Mouse (Mus musculus): Measurements from ENCODE around the gene Anapc11.

Gene Anapc11

DNA sequence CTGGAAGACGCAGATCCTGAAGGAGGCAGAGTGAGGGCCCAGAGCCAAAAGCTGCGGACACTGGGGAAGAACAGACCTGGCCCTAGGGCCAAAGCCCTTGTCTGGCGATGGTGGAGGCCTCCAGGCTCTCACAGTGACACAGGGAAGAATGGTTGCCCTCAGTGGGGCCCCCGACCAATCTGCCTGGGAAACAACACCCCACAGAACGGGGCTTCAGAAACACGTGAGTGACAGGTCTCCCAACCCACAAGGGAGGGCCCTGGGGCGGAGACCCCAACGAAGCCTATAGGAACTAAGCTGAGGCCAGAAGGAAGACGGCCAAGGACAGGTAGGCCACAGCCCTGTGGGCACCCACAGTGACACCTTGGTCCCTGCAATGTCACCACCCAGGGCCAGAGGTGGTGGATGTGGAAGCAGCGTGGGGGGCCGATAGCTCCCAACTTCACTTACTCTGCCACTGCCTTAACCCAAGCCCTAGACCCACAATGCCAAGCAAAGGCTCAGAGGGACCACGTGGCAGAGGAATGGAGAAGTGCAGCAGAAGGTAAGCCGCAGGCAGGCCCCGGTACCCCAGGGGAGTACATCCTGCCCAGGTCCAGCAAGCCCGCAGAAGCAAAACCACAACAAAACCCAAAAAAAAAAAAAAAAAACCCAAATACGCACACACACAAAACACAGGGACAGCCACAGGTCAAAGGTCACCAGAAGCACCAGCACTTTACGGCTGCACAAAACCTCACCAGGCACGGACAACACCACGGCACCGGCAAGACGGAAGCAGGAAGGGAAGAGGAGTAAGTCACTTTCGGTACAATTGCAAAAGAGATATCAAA lies 29.5 kb downstream of the Anapc11 start:
- no peak for DNase-seq (ENCODE audit: low read depth, low spot score)

DNA sequence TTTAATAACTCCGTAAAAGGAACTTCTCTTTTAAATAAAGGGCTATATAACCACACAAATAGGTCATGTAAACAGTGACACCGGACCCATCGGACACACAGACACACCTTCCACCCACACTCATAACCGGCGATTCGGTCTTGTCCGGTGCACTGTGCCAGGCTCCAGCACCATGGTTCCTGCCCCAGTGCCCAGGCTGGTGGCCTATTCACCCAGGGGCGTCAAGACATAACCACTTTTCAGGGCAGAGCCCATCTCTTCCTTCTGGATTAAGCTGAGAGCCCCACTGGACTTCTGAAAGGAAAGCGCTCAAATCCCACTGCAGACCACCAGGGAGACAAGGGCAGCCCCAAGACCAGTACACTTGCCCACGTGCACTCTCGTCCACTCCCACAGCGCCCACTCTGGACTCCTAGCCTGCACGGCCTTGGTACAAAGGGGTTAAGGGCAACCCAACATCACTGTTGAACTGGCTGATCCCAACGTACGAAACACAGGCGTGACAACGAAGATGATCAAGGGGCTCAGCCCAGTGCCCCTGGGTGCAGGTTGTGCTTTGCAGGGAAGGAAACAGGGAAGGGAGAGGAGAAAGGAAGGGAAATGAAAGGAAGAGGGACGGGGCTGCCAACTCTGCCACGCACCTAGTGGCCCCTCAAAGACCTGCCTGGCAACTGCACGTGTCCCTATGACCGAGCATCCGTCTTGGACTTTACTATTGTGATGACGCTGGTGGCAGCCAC lies 30.6 kb downstream of the Anapc11 start:
- DNase-seq (ENCODE audit: low read depth, low spot score), result no peak

DNA sequence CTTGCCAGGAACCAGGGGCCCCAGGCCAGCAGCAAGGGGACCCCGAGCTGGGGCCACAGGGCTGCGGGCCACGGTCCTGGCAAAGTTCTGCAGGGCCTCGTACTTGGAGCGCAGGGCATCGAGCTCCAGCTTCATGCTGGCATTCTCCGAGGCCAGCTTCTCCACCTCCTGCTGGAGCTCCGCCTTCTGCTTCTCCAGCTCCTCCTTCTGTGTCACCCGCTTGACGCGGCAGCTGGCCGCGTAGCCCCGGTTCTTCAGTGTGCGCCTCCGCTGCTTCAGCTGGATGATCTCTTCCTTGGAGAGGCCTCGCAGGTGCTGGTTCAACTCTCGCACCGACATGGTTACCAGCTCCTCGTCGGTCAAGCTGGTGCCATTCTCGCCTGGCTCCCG lies 31.1 kb downstream of the Anapc11 start:
- no peak for DNase-seq (ENCODE audit: low read depth, low spot score)

DNA sequence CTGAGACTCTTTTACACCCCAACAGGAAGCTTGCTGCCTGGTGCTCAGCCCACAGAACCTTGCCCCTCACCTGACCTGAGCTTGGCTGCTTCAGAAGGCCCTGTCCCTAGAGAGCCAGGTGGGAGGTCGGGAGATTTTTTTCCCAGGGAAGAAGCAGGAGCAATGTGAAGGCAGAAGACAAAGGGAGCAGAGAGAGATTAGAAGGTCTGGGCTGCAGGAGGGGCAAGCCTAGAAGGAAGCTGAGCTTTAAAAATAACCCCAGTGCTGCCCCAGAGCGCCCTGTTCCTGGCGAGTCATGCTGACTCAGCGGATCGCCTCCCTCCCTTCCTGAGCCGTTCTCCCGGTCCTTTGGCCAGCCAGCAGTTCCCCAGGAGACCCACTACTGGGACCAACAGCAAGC lies 31.7 kb downstream of the Anapc11 start:
- no peak for DNase-seq (ENCODE audit: low read depth, low spot score)

DNA sequence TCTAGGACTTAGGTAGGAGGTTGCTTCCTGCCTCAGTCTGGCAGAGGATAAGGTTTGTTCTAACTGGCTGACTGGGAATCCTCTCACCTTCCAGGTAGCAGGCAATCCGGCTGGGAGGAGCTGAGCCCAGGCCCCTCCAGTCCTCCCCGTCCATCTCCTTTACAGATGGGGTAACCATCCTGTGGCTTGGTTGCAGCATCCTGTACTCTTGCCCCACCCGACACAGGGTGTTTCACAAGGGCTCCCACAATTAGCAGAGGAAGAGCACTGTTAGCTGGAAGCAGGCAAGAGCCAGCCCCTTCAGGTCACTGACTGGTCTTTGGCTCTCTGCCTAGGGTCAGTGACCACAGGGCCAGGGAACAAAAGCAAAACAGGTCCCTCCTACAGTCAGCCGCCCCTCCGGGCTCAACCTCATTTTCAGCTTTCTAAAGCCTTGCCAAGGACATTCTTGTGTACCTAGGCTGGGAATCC lies 32.2 kb downstream of the Anapc11 start:
- no peak for DNase-seq (ENCODE audit: low read depth, low spot score)

DNA sequence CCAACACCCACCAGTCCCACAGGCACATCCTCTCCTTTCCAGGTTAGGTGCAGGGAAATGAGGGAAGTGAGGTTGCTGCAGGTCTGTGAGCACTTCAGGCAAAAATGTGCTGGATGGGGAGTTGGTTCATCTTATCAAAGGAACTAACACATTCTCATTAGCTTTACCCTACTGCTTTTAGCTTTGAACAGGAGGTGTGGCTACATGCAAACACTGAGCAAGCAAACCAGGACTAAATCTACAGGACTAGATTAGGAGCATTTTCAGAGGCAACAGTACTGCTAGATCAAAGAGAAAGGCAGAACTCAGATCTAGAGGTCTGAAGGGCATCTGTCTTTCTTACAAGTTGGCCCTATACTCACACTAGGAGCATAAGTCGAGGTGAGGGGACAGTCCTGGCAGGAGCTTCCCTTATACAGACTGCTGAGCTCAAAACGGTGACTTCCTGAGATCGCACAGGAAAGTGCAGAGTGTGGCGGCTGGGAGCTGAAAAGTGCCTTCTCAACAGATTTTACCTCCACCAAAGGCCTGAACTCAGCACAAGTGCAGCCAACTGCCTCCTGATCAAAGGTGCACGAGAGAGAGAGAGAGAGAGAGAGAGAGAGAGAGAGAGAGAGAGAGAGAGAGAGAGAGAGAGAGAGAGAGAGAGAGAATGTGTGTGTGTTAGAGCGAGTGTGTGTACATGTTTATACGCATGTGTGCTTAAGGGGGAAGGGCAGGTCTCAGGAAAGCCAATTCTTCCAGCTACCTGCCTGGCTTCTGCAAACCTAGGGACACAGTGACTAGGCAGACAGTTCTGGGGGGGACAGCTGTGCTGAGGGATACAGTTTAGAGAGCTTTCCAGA lies 32.9 kb downstream of the Anapc11 start:
- no peak for DNase-seq (ENCODE audit: low read depth, low spot score)

DNA sequence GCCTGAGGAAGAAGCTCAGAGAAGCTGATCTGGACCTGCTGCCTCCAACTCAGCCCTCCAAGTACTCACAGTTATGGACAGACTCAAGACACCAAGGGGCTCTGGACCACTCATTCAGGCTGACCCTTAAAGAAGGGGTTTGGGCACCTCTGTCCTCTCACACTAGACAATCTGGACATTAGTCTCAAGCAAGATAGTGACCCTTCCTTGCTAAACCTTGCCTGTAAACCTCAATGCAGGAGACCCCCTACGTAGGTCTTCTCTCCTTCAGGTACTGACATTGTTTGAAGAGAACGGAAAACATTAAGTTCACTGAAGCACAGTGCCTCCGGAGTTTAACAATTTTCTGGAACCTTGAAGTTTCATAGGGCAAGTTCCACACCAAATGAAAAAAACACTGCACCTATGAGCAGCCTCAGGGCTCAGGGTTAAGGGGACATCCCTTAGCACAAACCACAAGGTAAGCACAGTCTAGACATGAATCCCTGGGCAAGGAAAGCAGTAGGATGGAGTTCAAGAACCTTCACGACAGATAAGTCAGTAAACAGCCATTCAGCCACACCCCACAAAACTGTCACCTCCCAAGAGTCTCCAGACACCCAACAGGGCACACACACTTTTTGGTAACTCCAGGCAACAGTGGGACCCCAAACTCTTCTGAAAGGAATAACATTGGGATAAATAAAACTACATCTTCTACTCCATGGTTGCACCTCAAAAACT lies 33.7 kb downstream of the Anapc11 start:
- DNase-seq (ENCODE audit: low read depth, low spot score), result no peak

DNA sequence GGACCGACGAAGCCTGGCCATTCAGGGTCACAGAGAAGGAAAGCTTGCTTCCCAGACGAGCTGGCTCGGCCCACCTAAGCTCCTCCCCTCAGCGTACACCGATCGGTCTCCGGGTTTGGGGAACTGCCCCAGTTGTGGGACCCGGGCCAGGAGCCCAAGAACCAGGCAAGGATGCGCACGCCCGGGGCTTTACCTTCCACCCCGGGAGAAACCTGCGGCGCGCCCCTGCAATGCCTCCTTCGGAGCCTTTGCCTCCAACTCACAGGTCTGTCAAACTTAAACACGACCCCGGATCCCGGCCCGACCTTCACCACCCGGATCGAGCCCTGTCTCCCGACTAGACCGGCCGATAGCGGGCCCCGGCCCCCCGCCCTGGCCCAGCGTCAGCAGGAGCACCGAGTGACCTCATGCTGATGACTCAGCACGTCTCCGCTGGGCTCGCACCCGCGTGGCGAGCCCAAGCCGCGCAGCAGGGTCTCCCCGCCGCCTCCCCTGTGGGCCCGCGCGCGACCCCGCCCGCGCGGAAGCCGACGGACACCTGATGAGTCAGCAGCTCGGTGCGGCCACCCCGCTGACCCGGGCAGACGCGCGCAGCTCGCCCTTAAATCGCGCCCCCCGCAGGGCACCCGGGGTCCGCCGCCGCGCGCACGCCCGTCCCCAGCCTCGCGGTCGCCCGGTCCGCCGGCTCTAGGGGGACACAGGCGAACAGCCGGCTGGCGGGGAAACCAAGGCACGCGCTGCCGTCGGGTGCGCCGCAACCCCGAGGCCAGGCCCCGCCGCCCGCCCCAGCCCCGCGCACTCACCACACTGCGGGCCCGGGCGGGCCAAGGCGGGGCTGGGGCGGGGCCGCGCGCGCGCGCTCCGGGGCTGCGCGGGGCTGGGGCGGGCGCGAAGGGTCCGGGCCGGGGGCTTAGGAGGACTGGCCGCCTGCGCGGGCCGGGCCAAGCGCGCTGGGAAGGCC lies 34.6 kb downstream of the Anapc11 start:
- DNase-seq (ENCODE audit: low read depth, low spot score), result peak; percentile 54

DNA sequence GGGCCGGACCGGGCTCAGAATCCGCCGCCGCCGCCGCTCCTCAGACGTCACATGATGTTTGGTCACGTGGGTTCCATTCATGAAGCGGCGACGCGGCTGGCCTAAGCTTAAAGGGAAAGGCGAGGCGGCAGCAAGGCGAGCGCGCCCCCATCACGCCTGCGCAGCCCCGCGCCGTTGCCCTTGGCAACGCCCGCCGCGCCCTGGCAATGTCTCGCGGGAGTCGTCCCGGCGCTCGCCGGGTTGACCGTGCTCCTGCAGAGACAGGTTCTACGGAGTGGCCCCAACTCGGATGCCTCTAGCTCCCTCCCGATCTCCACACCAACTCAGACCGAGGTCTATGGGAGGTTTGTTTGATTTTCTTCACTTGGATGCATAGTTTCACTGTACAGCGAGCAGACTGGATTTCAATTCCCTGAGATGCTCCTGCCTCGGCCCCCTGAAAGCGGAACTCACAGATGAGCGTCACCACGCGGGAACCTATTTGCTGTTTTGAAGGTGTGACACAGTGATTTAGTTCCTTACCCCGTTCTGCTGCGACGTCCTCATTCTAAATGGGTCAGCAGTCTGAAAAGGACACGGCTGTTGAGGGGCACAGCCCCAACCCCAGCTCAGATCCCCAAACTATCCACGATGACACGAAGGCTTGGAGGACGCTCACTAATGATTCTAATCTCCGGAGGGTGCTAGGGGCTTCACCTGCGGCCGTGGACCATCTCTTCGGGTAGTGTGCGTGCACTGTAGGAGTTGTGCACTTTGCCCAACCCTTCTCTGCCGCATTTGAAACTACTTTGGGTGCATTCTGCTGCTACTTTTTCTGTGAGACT lies 35.5 kb downstream of the Anapc11 start, which contains the start of gene Mafg:
Mafg (minus strand) TSS at position 81 of the 824 bp plus-strand sequence.
- DNase-seq (ENCODE audit: low read depth, low spot score), result peak; percentile 93

DNA sequence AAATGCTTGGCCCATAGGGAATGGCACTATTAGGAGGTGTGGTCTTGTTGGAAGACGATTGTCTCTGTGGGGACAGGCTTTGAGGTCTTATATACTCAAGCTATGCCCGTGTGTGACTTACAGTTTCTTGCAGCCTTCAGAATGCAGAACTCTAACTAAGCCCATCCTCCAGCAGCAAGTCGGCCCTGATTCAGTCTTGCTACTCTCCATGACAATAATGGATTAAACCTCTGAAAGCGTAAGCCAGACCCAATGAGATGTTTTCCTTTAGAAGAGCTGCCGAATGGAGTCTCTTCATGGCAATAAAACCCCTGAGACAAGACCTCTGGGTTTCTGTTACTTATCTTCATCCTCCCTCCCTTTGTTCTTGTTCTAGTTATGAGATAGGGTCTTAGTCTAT lies 36.6 kb downstream of the Anapc11 start:
- DNase-seq (ENCODE audit: low read depth, low spot score), result no peak

DNA sequence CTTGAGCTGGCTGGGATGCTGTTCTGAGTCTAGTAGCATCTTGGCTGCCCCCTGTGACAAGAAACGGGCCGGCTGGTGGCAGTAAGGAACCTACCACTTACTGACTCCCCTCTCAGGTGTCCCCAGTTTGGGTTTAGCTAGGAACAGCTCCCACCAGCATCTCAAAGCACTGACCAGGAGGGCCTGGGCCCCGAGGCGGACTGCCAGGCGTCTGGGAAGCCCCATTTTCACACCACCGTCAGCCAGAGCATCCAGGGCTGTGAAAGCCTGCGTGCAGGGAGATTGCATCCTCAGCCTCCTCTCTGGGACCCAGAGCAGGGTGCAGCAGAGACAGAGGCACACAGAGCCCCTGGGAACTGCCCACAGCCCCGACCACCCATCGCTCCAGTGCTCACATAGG lies 43.0 kb downstream of the Anapc11 start:
- DNase-seq (ENCODE audit: low read depth, low spot score), result no peak

DNA sequence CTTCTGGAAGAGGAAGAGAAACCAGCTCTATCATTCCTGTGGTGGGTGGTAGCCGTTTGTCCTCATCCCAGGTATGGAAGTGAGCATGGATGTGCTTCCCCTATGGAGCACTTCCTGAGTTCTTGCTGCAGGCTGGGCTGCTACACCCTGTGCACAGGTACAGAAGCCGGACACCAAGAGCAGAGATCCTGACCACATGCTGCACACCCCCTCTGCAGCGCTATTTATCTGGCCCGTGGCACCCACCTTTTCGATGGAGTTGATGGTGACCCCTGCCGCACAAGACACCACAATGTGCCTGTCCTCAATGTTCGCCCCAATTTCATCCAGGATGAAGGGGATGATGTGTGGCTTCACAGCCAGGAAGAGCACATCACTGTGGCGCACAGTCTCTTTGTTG lies 43.6 kb downstream of the Anapc11 start:
- DNase-seq (ENCODE audit: low read depth, low spot score), result no peak

DNA sequence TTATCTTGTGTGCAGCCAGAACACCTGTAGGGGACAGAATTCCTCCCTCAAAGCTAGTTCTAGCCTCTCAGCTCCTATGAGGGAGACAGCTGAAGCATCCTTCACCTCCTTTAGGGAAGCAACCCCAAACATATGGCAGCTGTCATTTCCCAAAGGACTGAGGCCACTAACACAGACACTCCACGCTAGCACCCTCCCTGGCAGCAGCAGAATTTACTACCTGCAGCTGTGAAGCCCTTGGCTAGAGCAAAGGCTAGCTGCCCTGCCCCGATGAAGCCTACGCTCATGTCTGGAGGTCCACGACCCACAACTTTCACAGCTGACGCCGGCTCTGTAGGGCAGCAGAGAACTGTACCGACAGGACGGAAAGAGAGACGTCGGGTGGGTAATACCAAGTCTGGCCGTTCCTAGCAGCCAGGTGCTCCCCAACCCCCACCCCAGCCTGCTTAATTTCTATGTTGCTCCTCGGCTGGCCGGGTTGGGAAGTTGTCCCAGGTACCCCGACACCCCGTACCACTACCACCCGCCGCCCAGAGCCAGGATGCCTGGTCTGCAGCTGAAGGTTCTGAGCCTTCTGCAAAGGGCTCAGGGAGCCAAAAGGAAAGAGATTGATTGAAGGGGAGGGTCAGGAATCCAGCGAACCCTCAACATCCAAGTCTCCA lies 44.8 kb downstream of the Anapc11 start:
- no peak for DNase-seq (ENCODE audit: low read depth, low spot score)

DNA sequence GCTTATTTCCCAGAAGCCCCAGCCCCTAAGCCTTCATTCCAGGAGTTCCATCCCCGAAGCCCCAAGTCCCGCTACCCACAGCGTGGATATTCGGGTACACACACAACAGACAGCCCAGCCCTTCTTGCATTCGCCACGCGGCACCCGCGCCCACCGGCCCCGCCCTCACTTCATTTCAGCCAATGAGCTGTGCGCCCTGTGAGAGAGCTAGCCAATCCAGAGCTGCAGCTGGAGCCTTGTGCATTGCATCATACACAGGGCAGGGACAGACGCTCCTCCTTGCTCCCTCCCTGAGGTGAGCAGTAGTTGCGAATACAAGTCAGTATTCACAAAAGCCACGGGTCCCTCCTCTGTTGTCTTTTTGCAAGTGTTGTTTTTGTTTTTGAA lies 45.4 kb downstream of the Anapc11 start, which contains the start of gene Pycr1:
Pycr1 (minus strand) TSS at position 169 of the 387 bp plus-strand sequence.
- DNase-seq (ENCODE audit: low read depth, low spot score), result peak; percentile 75

DNA sequence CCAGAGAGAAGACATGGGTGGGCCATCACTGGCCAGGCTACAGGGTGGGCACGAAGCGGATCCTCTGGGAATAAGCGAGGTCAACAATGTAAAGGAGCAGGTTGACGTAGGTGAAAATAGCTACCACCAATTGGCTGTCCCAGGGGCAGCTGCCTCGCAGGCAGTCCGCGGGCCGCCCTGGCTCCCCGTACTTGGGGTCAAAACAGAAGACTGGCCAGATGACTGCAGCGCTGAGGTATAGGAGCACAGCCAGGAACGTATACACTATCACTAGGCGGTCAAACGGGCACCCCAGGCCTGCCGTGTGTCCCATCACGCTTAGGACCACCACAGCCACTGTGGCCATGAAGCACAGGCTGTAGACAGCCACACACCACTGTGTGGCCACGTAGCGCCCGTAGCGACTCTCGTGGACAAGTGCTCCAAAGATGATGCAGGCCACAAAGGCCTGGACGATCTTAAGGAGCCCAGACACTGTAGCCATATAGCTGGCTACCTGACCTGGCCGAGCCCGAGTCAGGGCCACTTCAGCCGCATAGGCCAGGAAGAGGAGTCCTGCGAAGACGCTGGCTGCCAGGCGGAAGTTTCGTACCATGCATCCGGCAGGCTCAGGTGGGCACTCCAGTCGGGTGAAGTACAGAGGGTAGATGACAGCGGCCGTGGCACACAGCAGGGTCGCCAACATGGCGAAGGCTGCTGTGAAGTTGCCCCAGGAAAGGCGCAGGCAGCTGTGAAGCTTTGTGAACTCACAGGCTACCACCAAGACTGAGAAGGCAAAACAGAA lies 49.0 kb downstream of the Anapc11 start:
- DNase-seq (ENCODE audit: low read depth, low spot score), result no peak

DNA sequence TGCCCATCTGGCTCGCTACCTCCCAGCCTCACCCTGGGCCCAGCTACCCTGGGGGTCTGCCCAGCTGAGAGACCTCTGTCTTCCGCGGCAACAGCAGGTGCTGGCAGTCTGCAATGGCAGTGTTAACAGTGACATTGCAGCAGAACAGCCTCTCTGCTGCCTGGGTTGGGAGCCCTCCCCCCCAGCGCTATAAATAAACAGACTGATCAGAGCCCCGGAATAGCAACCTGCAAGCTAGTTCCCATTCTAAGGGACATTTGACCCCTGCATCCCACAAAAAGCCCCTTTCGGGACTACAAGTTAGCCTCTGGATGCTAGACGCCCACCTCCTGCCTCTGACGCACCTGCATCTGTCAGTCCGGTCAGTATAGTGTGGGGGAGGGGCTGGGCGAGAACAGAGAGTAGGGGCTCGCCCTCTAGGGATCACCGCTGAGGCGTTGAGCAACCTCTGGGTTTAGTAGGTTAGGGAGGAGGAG lies 49.8 kb downstream of the Anapc11 start, which contains the start of gene Myadml2:
Myadml2 (minus strand) TSS at position 158 of the 476 bp plus-strand sequence.
- no peak for DNase-seq (ENCODE audit: low read depth, low spot score)

DNA sequence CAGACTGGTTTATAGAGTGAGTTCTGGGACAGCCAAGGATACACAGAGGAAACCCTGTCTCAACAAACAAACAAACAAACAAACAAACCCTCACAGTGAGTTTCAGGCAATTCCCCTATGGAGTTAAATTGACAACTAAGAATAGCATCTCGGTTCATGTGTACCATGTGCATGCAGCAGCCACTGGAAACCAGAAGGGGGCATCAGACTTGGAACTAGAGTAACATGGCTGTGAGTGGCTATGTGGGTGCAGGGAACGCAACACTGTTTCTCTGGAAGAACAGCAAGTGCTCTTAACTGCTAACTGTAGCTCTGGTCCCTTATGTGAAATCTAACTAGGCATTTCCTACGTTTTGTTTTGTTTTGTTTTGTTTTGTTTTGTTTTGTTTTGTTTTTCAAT lies 53.7 kb downstream of the Anapc11 start:
- DNase-seq (ENCODE audit: low read depth, low spot score), result no peak

DNA sequence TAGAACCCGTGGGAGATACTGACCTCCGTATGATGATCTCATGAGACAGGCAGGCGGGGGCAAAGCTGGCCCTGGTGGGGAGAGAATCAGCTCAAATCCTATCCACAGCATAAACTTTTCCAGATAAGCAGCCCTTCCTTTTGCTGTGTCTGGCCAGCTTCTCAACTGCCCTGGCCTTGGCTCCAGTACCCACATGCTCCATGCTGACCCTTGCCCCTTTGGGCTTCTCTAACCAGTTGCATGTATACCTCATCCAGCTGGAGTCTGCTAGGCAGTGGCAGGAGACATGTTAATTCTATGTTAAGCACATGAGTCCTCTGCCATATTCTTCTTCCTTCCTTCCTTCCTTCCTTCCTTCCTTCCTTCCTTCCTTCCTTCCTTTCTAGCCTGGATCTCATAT lies 56.5 kb downstream of the Anapc11 start:
- no peak for DNase-seq (ENCODE audit: low read depth, low spot score)
